Mouse (Mus musculus) urinary bladder, postnatal 14 days (tissue): Measurements from ENCODE around the gene Inf2.
A peak's percentile ranks its signal among the peaks of the same experiment; 100 is the strongest.

Source experiments
- DNase-seq: peaks from one replicate; pipeline ENCODE4 v3.0.0; 2021; ENCODE audit warnings: low spot score

Inf2 gene

DNA sequence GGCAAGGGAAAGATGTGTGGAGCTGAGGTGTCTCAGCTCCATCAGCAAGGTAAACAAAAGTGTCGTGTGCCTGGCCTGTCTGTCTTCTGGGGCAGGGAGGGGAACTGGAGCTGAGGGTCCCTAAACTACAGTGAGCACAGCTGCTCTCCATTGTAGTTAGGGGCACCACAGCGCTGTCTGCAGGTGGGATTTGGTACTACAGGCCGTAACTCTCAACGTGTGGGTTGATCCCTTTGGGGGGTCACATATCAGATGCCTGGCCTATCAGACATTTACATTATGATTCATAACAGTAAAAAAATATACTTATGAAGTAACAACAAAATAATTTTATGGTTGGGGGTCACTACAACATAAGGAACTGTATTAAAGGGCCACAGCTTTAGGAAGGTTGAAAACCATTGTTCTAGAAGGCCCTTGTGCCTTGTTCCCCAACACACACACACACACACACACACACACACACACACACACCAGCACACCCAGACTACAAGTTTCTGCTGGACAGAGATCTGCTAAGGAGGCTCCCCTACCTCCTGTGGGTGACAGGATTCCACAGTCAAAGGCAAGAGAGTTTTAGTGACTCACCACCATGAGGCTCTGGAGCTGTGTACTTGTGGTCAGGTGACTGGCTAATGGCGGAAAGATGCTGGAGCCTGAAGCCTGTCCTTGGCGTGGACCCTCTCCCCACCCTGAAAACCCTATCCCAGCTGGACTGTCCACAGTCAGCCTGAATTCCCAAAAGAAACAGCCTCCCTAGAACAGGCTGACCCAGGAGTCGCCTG lies 38.7 kb downstream of the Inf2 start:
- no peak for DNase-seq

DNA sequence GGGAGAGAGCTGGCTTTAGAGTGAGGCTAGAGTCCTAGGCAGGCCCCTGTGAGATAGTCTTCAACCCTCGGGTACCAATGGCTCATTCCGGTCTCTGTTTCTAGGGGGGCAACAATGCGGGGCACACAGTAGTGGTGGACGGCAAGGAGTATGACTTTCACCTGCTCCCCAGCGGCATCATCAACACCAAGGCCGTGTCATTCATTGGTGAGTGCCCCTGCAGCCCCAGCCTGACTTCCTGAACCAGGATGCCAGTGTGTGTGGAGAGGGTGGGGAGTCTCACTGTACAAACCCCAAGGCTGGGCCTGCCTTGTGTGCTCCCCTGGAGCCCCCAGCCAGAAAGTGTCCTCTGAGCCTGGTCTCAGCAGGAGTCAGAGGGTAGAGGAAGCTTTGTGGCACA lies 39.6 kb downstream of the Inf2 start:
- DNase-seq, result no peak

DNA sequence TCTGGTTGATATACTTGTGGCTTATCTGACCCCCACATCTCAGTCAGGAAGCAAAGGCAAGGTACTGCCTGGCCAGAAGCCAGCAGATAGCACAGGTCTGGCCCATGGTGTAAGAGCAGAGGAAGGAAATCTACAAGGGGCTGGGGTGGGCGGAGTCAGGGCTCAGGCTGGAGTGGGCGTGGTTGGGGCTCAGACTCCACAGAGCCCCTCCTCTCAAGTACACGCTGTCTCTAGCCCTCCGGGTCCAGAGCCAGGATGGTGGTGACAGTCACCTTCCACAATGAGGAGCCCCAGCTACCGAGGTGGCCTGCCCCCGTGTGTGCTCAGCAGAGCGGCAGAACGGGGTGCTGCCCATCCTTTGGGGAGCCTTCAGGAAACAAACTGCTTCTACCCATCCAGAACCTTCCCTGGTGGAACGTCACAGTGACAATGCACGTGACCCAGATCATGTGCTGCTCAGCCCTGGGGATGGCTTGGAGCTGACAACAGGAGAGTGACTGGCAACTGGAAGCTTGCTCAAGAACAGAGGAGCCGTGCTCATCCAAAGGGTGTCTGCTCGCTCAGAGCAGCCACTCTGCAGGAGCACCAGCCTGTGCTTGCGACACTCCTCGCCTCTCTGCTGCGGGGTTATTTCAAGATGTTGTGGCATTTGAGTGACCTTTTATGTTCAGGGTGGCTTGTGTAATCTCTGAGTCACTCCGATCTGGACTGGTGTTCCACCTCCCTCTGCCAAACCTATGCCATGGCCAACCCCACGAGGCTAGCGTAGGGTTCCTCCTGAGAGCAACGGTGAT lies 40.5 kb downstream of the Inf2 start:
- peak; percentile 73 for DNase-seq

DNA sequence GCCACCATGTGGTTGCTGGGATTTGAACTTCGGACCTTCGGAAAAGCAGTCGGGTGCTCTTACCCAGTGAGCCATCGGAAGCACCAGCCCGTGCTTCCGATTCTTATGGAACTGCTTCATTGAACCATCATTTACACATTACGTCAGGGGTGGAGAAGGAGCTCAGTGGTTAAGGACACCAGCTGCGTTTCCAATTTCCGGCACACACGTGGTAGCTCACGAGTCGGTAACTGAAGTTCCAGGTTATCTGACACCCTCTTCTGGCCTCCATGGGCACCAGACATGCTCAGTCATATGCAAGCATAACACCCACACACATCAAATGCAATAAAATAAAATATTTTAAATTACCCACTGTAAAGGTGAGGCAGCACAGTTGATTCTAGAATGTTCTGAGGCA lies 41.4 kb downstream of the Inf2 start:
- no peak for DNase-seq

DNA sequence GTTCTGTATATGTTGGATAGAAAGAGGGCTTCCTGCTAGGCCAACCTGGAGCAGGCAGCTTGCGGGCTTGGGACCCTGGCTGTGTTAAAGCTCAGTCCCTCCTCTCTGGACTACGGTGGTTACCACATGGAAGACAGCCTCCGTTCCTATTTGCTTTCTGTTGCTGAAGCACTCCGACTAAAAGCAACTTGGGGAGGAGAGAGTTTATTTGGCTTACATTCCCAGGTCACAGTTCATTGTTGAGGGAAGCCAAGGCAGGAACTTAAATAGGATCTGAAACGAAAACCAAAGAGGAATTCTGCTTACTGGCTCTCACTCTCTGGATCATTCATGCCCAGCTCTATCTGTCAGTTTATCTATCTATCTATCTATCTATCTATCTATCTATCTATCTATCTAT lies 42.2 kb downstream of the Inf2 start:
- DNase-seq, result no peak

DNA sequence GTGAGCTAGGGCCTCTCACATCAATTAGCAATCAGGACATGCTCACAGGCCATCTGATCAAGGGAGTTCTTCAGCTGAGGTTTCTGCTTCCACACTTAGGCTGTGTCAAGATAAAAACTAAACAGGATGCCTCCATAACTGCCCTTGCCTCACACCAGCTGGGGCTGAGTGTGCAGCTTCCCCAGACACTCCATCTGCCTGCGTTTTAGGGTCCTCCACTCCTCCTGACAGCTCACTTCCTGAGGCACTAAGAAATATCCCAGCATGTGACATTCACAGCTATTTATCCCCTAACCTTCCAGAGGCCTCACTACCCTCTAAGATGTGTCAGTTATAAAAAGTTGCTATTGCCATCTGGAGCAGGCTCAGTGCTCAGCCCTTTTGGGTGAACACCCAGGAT lies 42.9 kb downstream of the Inf2 start:
- DNase-seq, result no peak

DNA sequence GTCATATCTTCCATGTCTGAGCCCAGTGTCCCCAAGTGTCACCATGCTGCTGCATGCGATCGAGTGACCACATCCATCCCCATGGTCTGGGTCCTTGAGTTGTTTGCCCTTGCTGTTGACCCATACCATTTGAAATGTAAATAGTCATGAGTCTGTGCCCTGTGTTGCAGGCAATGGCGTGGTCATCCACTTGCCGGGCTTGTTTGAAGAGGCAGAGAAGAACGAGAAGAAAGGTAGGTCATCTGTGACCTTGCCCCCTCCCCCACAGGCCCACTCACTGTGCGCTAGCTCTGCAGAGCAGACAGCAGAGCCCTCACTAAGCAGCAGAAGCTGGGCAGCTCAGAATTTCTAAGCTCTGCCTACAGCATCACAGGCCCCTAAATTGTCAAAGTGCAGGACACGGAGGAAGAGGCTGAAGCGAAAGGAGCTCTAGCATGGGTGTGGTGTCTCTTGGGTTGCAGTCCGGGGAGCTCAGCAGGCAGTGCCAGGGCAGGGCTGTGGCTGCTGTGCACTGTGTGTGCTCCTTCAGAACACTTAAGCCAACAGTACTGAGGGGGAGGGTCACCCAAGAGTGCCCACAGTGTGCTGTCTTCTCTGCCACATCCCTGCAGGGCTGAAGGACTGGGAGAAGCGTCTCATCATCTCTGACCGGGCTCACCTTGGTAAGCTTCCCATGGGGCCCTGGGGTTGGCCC lies 43.6 kb downstream of the Inf2 start:
- no peak for DNase-seq

DNA sequence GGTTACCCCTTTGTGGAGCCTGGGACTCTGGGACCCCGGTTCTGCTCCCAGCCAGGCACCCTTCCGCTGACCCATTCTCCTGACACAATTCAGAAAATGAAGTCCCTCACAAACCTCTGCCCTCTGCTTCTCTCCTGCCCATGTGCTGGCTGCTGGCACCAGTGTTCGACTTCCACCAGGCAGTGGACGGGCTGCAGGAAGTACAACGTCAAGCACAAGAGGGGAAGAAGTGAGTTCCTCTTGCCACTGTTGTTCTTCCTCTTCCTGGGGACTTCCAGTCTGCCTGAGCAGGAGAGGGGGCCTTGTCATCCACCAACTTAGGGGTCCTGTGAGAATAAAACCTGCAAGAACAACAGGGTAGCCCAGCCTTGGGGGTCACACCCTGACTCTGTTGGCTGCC lies 44.3 kb downstream of the Inf2 start:
- DNase-seq, result no peak

DNA sequence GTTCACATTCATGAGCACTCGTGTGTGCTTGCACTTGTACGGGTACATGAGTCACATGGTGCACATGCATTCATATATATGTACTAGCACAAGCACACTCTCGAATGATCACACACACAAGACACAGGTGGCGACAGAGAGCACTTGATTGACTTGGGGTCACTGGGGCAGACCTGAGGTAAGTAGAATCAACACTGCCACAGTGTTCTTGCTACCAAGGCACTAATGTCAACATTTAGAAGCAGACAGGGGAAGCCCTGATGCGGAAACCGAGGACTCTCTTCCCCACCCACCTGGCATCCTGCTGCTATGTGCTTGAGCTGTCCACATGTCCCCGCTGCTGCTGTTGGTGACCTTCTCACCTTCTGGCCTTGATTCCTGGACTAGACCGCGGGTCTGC lies 45.1 kb downstream of the Inf2 start:
- DNase-seq, result no peak

DNA sequence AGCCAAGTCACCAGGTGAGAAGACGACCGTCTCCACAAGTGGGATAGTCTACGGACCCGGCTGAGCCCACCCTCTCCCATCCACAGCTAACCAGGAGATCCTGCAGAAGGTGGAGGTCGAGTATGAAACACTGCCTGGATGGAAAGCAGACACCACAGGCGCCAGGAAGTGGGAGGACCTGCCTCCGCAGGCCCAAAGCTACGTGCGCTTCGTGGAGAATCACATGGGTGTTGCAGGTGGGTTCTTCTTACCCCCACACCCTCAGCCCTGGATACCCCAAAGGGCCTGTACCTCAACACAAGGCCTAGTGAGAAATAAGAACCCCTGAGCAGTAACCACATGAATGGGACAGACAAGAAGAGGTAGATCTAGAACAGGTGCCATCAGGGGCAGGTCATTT lies 50.9 kb downstream of the Inf2 start:
- no peak for DNase-seq

DNA sequence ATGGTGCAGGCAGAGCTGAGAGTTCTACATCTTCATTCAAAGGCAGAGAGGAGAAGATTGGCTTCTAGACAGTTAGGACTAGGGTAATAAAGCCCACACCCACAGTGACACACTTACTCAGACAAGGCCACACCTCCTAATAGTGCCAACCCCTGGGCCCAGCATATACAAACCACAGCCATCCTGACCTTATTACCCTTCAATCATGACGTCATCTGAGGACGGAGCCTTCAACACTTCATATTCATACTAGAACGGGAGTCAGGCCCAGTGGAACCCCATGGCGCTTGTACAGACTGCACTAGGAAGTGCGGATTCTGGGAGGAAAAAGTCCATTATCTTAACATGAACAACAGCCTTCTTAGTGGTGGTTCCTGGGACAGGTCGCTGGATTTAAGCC lies 54.5 kb downstream of the Inf2 start:
- no peak for DNase-seq

DNA sequence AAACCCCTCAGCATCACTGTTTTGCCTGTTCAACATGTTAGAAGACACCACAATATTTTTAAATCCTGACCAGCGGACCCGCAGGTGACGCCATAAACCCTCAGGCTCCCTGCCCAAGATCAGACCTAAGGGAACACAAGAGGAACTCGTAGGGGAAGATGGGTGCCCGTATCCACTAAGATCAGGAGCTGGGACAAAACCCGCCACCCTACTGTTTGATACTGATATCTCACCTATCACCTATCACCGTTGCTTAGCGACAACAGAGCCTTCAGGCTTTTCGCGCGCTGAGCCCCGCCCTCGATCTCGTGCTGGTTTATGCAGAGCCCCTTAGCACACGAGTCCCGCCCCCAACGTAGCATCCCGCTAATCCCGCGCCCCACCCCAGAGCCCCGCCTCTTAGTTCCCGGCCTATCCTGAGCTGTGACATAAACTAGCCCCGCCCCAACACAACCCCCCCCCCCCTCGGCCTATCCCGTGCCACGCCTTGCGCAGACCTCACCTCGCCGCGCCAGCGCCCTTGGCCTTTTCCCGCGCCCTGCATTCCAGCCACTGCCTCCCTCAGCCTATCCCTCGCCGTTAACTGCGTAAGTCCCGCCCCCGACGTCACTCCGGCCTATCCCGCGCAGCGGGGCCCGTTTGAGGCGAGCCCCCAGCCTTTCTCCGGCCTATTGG lies 55.7 kb downstream of the Inf2 start, which contains the start of gene Siva1:
Gene Siva1, plus strand, starts transcription at position 500 of the 675 bp plus-strand sequence.
- DNase-seq, result peak; percentile 100

DNA sequence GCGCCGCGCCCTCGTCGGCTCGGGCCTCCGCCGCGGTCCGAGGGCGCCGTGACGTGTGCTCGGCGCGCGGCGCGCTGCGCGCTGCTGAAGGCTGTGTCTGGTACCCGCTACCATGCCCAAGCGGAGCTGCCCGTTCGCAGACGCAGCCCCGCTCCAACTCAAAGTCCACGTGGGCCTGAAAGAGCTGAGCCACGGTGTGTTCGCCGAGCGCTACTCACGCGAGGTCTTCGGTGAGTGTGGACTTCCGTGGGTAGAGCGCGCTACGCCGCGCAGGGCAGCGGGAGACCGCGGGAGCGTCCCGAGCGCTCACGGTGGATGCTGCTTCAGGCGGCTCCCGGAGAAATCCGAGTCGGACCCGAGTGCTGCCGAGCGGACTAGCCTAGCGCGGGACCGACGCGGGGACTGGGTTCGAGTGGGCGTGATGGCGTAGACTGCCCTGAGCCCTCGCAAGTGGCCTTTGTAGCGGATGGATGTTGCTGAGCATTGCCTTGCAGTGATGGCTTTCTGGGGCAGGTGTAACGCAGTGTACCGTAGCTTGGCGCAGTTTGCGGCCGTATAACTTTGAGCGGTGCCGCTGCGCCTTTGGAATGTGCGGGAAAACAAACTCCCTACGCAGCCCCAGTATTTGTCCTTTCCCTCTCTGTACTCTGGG lies 56.4 kb downstream of the Inf2 start:
- DNase-seq, result peak; percentile 45

DNA sequence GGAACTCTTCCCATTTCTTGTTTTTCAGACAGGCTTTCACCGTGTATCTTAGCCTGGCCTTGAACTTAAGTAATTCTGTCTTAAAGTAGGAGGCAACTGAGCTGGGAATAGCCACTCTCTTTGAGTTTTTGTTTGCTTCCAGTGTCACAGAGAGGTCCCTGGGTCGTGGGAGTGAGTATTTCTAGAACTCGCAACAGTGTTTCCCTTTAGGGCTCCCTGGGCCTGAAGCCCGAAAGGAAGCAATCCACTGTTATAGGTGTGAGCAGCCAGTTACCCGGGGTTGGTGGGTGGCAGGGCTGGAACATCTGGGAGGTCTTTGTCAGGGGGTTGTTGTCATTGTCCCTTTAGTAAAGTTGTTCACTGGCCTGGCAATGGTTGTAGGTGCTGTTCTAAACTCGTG lies 57.6 kb downstream of the Inf2 start:
- DNase-seq, result no peak

DNA sequence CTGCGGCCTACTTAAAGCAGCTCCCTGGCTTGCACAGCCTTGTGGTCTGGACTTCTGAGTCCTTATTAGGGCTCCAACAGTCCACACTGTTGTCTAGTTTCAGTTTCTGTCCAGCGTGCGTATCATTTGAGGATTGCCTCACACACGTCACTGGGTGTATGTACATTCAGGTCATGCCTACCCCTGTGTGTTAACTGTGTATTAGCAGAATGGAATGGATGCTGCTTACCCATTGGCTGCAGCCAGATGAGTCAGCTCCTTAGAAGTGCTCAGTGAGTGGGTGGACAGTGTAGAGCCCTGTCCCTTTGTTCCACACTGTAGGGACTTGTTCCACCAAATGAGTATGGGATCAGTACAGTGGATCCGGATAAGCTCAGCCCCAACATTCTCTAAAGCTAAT lies 59.5 kb downstream of the Inf2 start:
- no peak for DNase-seq

DNA sequence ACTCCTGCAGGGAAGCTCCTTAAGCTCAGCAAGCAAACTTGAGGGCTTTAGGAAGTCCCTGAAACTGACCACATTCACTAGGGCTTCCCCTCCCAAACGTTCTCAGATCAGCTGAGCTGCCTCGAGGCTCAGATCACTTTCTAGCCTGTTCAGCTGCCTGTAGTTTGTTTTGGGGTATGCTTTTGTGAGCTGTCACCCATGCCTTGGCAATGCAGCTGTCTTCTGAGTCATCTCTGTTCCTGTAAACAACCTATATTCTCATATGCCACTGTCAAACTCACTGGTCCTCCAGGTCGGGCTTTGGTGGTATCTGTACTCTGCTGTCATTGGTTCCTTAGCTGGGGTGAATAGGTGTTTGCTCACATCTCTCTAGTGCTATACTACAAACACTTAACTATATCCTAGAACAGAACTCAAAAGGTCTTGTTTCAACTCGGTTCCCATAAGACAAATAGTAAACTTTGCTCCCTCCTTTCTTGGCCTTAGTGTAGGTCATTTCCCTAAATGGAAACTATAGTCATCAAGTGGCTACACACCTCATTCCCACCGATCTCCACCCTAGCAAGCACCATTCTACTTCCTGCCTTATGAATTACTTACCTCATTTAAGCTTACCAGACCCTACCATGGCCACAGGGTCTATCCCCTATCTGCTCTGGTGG lies 63.3 kb downstream of the Inf2 start:
- no peak for DNase-seq

DNA sequence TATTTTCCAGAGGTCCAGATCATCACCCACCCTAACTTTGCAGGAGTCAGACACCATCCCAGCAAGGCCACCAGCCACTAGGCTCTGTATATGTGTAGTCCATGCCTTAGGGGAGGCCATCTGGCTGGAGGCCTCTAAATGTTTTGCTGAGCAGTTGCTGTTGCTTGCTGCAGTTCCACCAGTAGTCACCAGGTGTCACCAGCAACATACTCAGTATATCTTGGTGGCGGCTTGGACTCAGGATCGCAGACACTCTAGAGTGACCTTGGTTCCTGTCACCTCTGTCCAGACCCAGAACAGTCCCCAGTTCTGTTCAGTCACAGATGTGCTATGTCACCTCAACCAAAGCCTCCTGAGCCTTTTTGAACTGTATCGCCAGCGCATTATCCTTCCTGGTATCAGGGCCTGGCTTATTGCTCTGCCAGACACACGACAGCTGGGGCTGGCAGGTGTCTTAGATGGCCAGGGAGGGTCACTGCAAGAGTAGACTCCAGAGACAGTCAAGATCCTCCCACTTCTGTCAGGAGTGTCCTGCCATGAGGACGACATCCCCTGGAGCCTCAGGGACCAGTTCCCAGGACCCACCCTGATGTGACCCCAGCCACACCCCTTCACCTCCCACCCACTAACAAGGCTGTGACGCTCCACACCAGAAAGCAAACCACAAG lies 64.7 kb downstream of the Inf2 start:
- DNase-seq, result peak; percentile 90

DNA sequence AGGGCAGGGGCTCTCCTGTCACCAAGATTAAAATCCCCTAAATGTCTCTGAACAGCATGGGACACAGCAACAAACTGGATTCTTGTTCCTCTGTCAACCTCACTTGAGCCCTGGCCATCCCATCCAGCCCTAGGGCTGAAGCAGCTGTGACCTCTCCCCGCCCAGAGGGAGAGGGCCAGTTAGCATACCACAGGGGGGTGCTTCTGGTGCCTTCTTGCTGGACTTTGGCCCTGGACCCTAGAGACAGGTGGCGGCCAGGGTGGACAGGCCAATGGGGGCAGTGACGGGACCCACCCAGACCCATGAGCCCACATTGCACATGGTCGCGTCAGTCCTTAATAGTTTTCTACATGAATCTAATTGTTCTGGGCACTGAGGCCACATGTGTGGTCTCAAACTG lies 65.5 kb downstream of the Inf2 start:
- no peak for DNase-seq

DNA sequence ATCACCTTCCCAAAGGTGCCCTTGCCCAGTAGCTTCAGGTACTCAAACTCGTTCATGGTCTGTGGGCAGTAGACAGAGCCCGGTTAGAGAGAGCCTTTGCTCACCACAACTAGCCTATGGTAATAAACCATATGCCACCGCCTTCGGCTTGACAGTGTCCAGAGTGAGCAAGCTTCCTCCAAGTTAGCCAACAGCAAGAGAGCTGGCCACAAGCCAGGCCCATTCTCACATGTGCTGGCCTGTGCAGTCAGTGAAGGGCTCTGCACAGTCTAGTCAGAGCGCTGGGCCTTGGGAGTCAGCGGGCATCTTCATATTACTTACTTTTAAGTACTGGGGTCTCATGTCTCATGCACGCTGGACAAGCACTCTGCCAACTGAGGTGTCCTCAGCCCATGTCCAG lies 70.0 kb downstream of the Inf2 start:
- peak; percentile 41 for DNase-seq

DNA sequence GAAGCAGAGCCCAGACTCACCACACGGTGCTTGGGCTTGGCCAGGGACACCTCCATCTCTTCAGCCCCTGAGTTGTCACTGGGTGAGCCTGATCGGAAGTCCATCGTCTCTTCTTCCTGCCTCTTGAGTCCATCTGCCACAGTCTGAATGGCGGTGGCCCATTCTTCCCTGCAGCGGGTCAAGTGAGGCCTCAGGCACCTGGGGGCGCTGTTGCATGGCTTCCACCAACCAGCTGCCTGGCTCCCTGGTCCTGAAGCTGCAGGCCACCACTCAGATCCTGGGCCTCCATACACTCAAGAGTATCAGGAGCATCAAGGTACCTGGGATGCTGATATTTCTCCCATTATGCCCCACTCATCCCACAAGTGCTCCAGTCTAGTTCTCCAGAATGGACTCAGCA lies 70.5 kb downstream of the Inf2 start:
- DNase-seq, result peak; percentile 79
